Comparison of ENCODE assay signal across 8 mouse cellular contexts in genomic region chr9:107602068-107602648, GRCm38 (mm10). TPM values are rescaled to one million over a fixed set of nuclear protein-coding genes. Genes with fewer than 3 reads are reported as not detected.
A peak's percentile ranks its signal among the peaks of the same experiment; 100 is the strongest.
DNase-seq lines count a peak whose midpoint lies in the region; ATAC-seq and TF ChIP-seq lines count a peak whose summit lies in the region.

No protein-coding gene starts in this region.

- H3K4me1 ChIP-seq in forebrain, embryonic 10.5 days, result peaks cover 64% of the 10 kb centered on the region
- peaks cover 23 to 40% of the 10 kb centered on the region in 2 experiments for H3K4me1 ChIP-seq in heart, embryonic 14.5 days (ENCODE audit: control insufficient read depth in 2 of 2, insufficient read depth in 2 of 2, low read length in 2 of 2)
- H3K4me1 ChIP-seq in kidney, postnatal 0 days (replicated peaks; ENCODE audit: insufficient read depth, low read length), result peaks cover 31% of the 10 kb centered on the region
- H3K4me1 ChIP-seq in liver, embryonic 11.5 days (replicated peaks; ENCODE audit: control insufficient read depth, insufficient read depth, low read length), result peaks cover 10% of the 10 kb centered on the region

- 13% methylated on average over 10 of the region's 10 CpGs for WGBS in forebrain, embryonic 10.5 days
- 2% methylated on average over 10 of the region's 10 CpGs for WGBS in heart, embryonic 14.5 days
- 10% methylated on average over 10 of the region's 10 CpGs for WGBS in kidney, postnatal 0 days
- WGBS in liver, embryonic 11.5 days, result 7% methylated on average over 10 of the region's 10 CpGs

- peak; percentile 85 for DNase-seq in c-Kit-positive CD71-positive TER-119-negative erythroid progenitor cells, embryonic 14.5 days (ENCODE audit: low read depth)
- DNase-seq in forebrain, embryonic 10.5 days (ENCODE audit: extremely low spot score, low spot score), result peak; percentile 94
- DNase-seq in kidney, postnatal 0 days (ENCODE audit: low spot score), result peak; percentile 96
- peak; percentile 91 for DNase-seq in liver, embryonic 11.5 days (ENCODE audit: low spot score)
- peak; percentile 94 for DNase-seq in naive thymus-derived CD4-positive, alpha-beta T cell, adult 2 months (ENCODE audit: low read depth)
- DNase-seq in spleen, postnatal 4 days (ENCODE audit: low spot score in 2 of 2), result peak; percentile 92 to 99

- H3K36me3 ChIP-seq in forebrain, embryonic 10.5 days (replicated peaks), result no peaks in the 10 kb centered on the region
- H3K36me3 ChIP-seq in heart, embryonic 14.5 days (ENCODE audit: control insufficient read depth, insufficient read depth, low read length), result no peaks in the 10 kb centered on the region
- 0 out of 2 replicates have a peak, but pooled peaks cover 5% of the 10 kb centered on the region for H3K36me3 ChIP-seq in kidney, postnatal 0 days (ENCODE audit: insufficient read depth, low read length)
- H3K36me3 ChIP-seq in liver, embryonic 11.5 days (ENCODE audit: control insufficient read depth, insufficient read depth, low read length), result no peaks in the 10 kb centered on the region

- peak overlapping the region; percentile 85 for H3K27ac ChIP-seq in forebrain, embryonic 10.5 days
- peak overlapping the region in 1 of 2 experiments; percentile 24; a peak in 2 of 4 replicates for H3K27ac ChIP-seq in heart, embryonic 14.5 days (replicated peaks in 1 of 2; ENCODE audit: control insufficient read depth in 1 of 2, insufficient read depth in 1 of 2, low read depth in 2 of 2, low read length in 2 of 2)
- no peak overlapping the region for H3K27ac ChIP-seq in kidney, postnatal 0 days
- no peak overlapping the region for H3K27ac ChIP-seq in liver, embryonic 11.5 days (ENCODE audit: low read depth, low read length)

- TF ChIP-seq CTCF in kidney, postnatal 0 days (IDR thresholded peaks at IDR 0.05; ENCODE audit: low read depth), result peak; percentile 100

- H3K9me3 ChIP-seq in forebrain, embryonic 10.5 days, result no peaks in the 10 kb centered on the region
- H3K9me3 ChIP-seq in heart, embryonic 14.5 days (ENCODE audit: control insufficient read depth, low read length), result no peaks in the 10 kb centered on the region
- H3K9me3 ChIP-seq in kidney, postnatal 0 days (replicated peaks; ENCODE audit: low read length), result no peaks in the 10 kb centered on the region
- no peaks in the 10 kb centered on the region for H3K9me3 ChIP-seq in liver, embryonic 11.5 days (ENCODE audit: control insufficient read depth, low read length)

- peak overlapping the region; percentile 58 for H3K9ac ChIP-seq in heart, embryonic 14.5 days (ENCODE audit: low read length)
- no peak overlapping the region for H3K9ac ChIP-seq in kidney, postnatal 0 days (ENCODE audit: low read depth, low read length)
- H3K9ac ChIP-seq in liver, embryonic 11.5 days (ENCODE audit: low read depth, low read length), result no peak overlapping the region

- H3K4me2 ChIP-seq in heart, embryonic 14.5 days (ENCODE audit: low read length), result peak overlapping the region; percentile 27; the same call in 1 of the 2 replicates
- no peak overlapping the region for H3K4me2 ChIP-seq in kidney, postnatal 0 days (ENCODE audit: low read length)
- peak overlapping the region; percentile 44 for H3K4me2 ChIP-seq in liver, embryonic 11.5 days

- H3K27me3 ChIP-seq in forebrain, embryonic 10.5 days (ENCODE audit: poor library complexity, severe bottlenecking), result peaks cover 62% of the 10 kb centered on the region
- H3K27me3 ChIP-seq in heart, embryonic 14.5 days (ENCODE audit: control insufficient read depth, insufficient read depth, low read length), result 0 out of 2 replicates have a peak, but pooled peaks cover 3% of the 10 kb centered on the region
- H3K27me3 ChIP-seq in kidney, postnatal 0 days (ENCODE audit: insufficient read depth, low read length), result no peaks in the 10 kb centered on the region
- H3K27me3 ChIP-seq in liver, embryonic 11.5 days (replicated peaks; ENCODE audit: control insufficient read depth, insufficient read depth, low read length), result peaks cover 24% of the 10 kb centered on the region

- ATAC-seq in CD4-positive, CD25-positive, alpha-beta regulatory T cell, adult 4 months, result peak; percentile 79
- no peak for ATAC-seq in heart, embryonic 14.5 days (ENCODE audit: insufficient number of reproducible peaks, insufficient read depth, low FRiP score, low read depth)
- ATAC-seq in kidney, postnatal 0 days (replicated peaks; ENCODE audit: low FRiP score, low read depth), result no peak
- ATAC-seq in liver, embryonic 11.5 days (replicated peaks; ENCODE audit: low FRiP score), result peak; percentile 69

- H3K4me3 ChIP-seq in forebrain, embryonic 10.5 days, result 0 out of 2 replicates have a peak overlapping the region, but pooled peaks have one; percentile 7
- no peak overlapping the region for H3K4me3 ChIP-seq in heart, embryonic 14.5 days (ENCODE audit: control insufficient read depth in 1 of 2, insufficient read depth in 1 of 2, low read depth in 1 of 2, low read length in 2 of 2)
- H3K4me3 ChIP-seq in kidney, postnatal 0 days (replicated peaks; ENCODE audit: low read depth, low read length), result no peak overlapping the region
- H3K4me3 ChIP-seq in liver, embryonic 11.5 days (ENCODE audit: low read depth, low read length), result peak overlapping the region; percentile 18; the same call in 1 of the 2 replicates

RNA-seq across cellular contexts. Expression of gene Sema3b, which starts 6.9 kb away (rescaled TPM):
- not detected for polyA plus RNA-seq in CD4-positive, CD25-positive, alpha-beta regulatory T cell, adult 4 months (2017; shearing (Covaris generic))
- 1.4 and 2.0 TPM in 2 replicates for polyA plus RNA-seq in forebrain, embryonic 10.5 days (2016; fragmentation: Nextera tagmentation; extraction: Ambion mirVana)
- 6.5 and 7.2 TPM in 2 replicates for polyA plus RNA-seq in heart, embryonic 14.5 days (2014; fragmentation: Nextera tagmentation; extraction: Ambion mirVana)
- 30.5 and 33.3 TPM in 2 replicates for polyA plus RNA-seq in kidney, postnatal 0 days (2015; fragmentation: Nextera tagmentation; extraction: Ambion mirVana)
- 0.63 and 0.79 TPM in 2 replicates for polyA plus RNA-seq in liver, embryonic 11.5 days (2014; fragmentation: Nextera tagmentation; extraction: Ambion mirVana)

RNA-seq across cellular contexts. Expression of gene Ifrd2, which starts 14.7 kb away (rescaled TPM):
- 10 to 100 TPM; 30.1 to 36.2 TPM for polyA plus RNA-seq in CD4-positive, CD25-positive, alpha-beta regulatory T cell, adult 4 months (2017; shearing (Covaris generic))
- 58.6 and 66.8 TPM in 2 replicates for polyA plus RNA-seq in forebrain, embryonic 10.5 days (2016; fragmentation: Nextera tagmentation; extraction: Ambion mirVana)
- 44.6 and 45.7 TPM in 2 replicates for polyA plus RNA-seq in heart, embryonic 14.5 days (2014; fragmentation: Nextera tagmentation; extraction: Ambion mirVana)
- 28.9 and 29.9 TPM in 2 replicates for polyA plus RNA-seq in kidney, postnatal 0 days (2015; fragmentation: Nextera tagmentation; extraction: Ambion mirVana)
- polyA plus RNA-seq in liver, embryonic 11.5 days (2014; fragmentation: Nextera tagmentation; extraction: Ambion mirVana), result 219 and 230 TPM in 2 replicates

RNA-seq across cellular contexts. Expression of gene Hyal3, which starts 21.5 kb away (rescaled TPM):
- 1 to 10 TPM in 1 of 2 experiments, under 1 TPM in 1; 0.90 to 1.4 TPM for polyA plus RNA-seq in CD4-positive, CD25-positive, alpha-beta regulatory T cell, adult 4 months (2017; shearing (Covaris generic))
- polyA plus RNA-seq in forebrain, embryonic 10.5 days (2016; fragmentation: Nextera tagmentation; extraction: Ambion mirVana), result 0.42 and 0.47 TPM in 2 replicates
- 0.46 and 0.53 TPM in 2 replicates for polyA plus RNA-seq in heart, embryonic 14.5 days (2014; fragmentation: Nextera tagmentation; extraction: Ambion mirVana)
- polyA plus RNA-seq in kidney, postnatal 0 days (2015; fragmentation: Nextera tagmentation; extraction: Ambion mirVana), result 1.3 and 2.0 TPM in 2 replicates
- 1.0 and 1.5 TPM in 2 replicates for polyA plus RNA-seq in liver, embryonic 11.5 days (2014; fragmentation: Nextera tagmentation; extraction: Ambion mirVana)

RNA-seq across cellular contexts. Expression of gene Naa80, which starts 23.5 kb away (rescaled TPM):
- 10 to 100 TPM; 25.4 to 34.9 TPM for polyA plus RNA-seq in CD4-positive, CD25-positive, alpha-beta regulatory T cell, adult 4 months (2017; shearing (Covaris generic))
- polyA plus RNA-seq in forebrain, embryonic 10.5 days (2016; fragmentation: Nextera tagmentation; extraction: Ambion mirVana), result 13.9 and 17.9 TPM in 2 replicates
- polyA plus RNA-seq in heart, embryonic 14.5 days (2014; fragmentation: Nextera tagmentation; extraction: Ambion mirVana), result 10.0 and 14.9 TPM in 2 replicates
- 20.3 and 22.3 TPM in 2 replicates for polyA plus RNA-seq in kidney, postnatal 0 days (2015; fragmentation: Nextera tagmentation; extraction: Ambion mirVana)
- 20.5 and 20.7 TPM in 2 replicates for polyA plus RNA-seq in liver, embryonic 11.5 days (2014; fragmentation: Nextera tagmentation; extraction: Ambion mirVana)

RNA-seq across cellular contexts. Expression of gene Hyal1, which starts 25.4 kb away (rescaled TPM):
- polyA plus RNA-seq in CD4-positive, CD25-positive, alpha-beta regulatory T cell, adult 4 months (2017; shearing (Covaris generic)), result 1 to 10 TPM; 6.7 to 7.9 TPM
- polyA plus RNA-seq in forebrain, embryonic 10.5 days (2016; fragmentation: Nextera tagmentation; extraction: Ambion mirVana), result 6.8 and 7.4 TPM in 2 replicates
- 4.4 and 4.6 TPM in 2 replicates for polyA plus RNA-seq in heart, embryonic 14.5 days (2014; fragmentation: Nextera tagmentation; extraction: Ambion mirVana)
- polyA plus RNA-seq in kidney, postnatal 0 days (2015; fragmentation: Nextera tagmentation; extraction: Ambion mirVana), result 5.0 and 6.0 TPM in 2 replicates
- polyA plus RNA-seq in liver, embryonic 11.5 days (2014; fragmentation: Nextera tagmentation; extraction: Ambion mirVana), result 4.2 and 4.6 TPM in 2 replicates

Comparison
In these comparisons a context has a peak if more than half of its experiments do, and no peak if none do; other contexts are left out.
1. ATAC-seq: peak in CD4-positive, CD25-positive, alpha-beta regulatory T cell, adult 4 months (single experiment) and liver, embryonic 11.5 days (single experiment); none in heart, embryonic 14.5 days (single experiment) and kidney, postnatal 0 days (single experiment).
2. H3K4me3 ChIP-seq: peak in forebrain, embryonic 10.5 days (single experiment) and liver, embryonic 11.5 days (single experiment); none in heart, embryonic 14.5 days (0 of 2) and kidney, postnatal 0 days (single experiment).
3. Peak in every context shown above with its lines, with median percentiles within 50 percentile points of each other: DNase-seq.